16 mouse cellular contexts compared by ENCODE assay signal in the genomic region with DNA sequence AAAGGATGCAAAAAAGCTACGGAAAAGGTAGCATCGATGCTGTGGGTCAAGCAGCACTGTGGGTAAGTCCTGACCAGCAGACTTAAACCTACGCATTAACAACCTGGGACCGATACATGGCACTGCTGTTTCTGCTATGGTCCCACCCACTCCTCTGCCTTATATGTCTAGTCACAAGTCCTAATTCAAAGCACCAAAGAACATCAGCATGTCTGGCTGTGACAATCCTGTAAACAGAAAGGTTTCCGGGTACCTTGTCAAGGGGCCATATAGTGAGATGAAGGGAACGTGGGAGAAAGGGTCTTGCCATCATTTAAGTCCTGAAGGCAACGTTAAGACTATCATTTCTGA.
DNase-seq lines count a peak whose midpoint lies in the region; ATAC-seq and TF ChIP-seq lines count a peak whose summit lies in the region.
"Had no signal": no experiment of that assay in that cellular context is flagged by ENCODE, and none has a peak within 500 bp of the region (broad histone marks: within the 10 kb centered on the region; RNA-seq: fewer than 3 reads in every experiment).

No protein-coding gene starts in this region.

- ATAC-seq in forebrain, embryonic 13.5 days: no peak
- ATAC-seq in forebrain, postnatal 0 days: no peak
- no peak for ATAC-seq in lung, embryonic 14.5 days (ENCODE audit: insufficient read depth)
- no peak for ATAC-seq in intestine, postnatal 0 days
- ATAC-seq: liver, embryonic 12.5 days had no signal

- no peak for DNase-seq in forebrain, postnatal 0 days
- DNase-seq in lung, embryonic 14.5 days: no peak
- no peak for DNase-seq in lung, postnatal 25 days (ENCODE audit: low spot score)
- no peak for DNase-seq in frontal cortex, postnatal 14 days (ENCODE audit: low spot score in 2 of 2)
- no peak for DNase-seq in urinary bladder, postnatal 14 days (ENCODE audit: low spot score)
- DNase-seq: adrenal gland, adult 8-10 months; cerebellum, postnatal 10 days; gastrocnemius, adult 2 months; layer of hippocampus, postnatal 36 days; thymus, postnatal 25 days had no signal

- no peak overlapping the region for H3K9ac ChIP-seq in forebrain, embryonic 13.5 days
- H3K9ac ChIP-seq in forebrain, postnatal 0 days: no peak overlapping the region
- no peak overlapping the region for H3K9ac ChIP-seq in lung, embryonic 14.5 days
- H3K9ac ChIP-seq in intestine, postnatal 0 days (ENCODE audit: low read depth, low read length): no peak overlapping the region
- H3K9ac ChIP-seq: heart, embryonic 12.5 days; liver, embryonic 12.5 days had no signal

- peaks cover 8% of the 10 kb centered on the region; the same call in 1 of the 2 replicates for H3K36me3 ChIP-seq in forebrain, embryonic 13.5 days (ENCODE audit: poor library complexity, severe bottlenecking)
- H3K36me3 ChIP-seq in forebrain, postnatal 0 days (ENCODE audit: insufficient read depth): peaks cover 29% of the 10 kb centered on the region
- H3K36me3 ChIP-seq in lung, embryonic 14.5 days (ENCODE audit: insufficient read depth): peaks cover 23% of the 10 kb centered on the region
- H3K36me3 ChIP-seq in intestine, postnatal 0 days (ENCODE audit: control insufficient read depth, insufficient read depth): peaks cover 4% of the 10 kb centered on the region; the same call in 1 of the 2 replicates
- H3K36me3 ChIP-seq: liver, embryonic 12.5 days had no signal

- WGBS in forebrain, embryonic 13.5 days: 88% methylated on average over 7 of the region's 7 CpGs
- WGBS in forebrain, postnatal 0 days: 92% methylated on average over 7 of the region's 7 CpGs
- WGBS in lung, embryonic 14.5 days: 60% methylated on average over 7 of the region's 7 CpGs
- 78% methylated on average over 7 of the region's 7 CpGs for WGBS in intestine, postnatal 0 days
- WGBS in olfactory bulb, adult 2 months: 75% methylated on average over 7 of the region's 7 CpGs

- H3K9me3 ChIP-seq in forebrain, embryonic 13.5 days (replicated peaks): no peaks in the 10 kb centered on the region
- H3K9me3 ChIP-seq in forebrain, postnatal 0 days (ENCODE audit: low read length): no peaks in the 10 kb centered on the region
- no peaks in the 10 kb centered on the region for H3K9me3 ChIP-seq in lung, embryonic 14.5 days (ENCODE audit: low read depth, low read length)
- no peaks in the 10 kb centered on the region for H3K9me3 ChIP-seq in intestine, postnatal 0 days (ENCODE audit: control insufficient read depth)
- H3K9me3 ChIP-seq: heart, embryonic 12.5 days; liver, embryonic 12.5 days had no signal

- no peak for TF ChIP-seq POLR2A in olfactory bulb, adult 2 months (IDR thresholded peaks at IDR 0.05; ENCODE audit: insufficient read depth, low read depth, low read length)

- no peak overlapping the region for H3K4me2 ChIP-seq in forebrain, embryonic 13.5 days
- H3K4me2 ChIP-seq in forebrain, postnatal 0 days (ENCODE audit: low read depth): no peak overlapping the region
- no peak overlapping the region for H3K4me2 ChIP-seq in lung, embryonic 14.5 days
- no peak overlapping the region for H3K4me2 ChIP-seq in intestine, postnatal 0 days (replicated peaks; ENCODE audit: low read depth)
- H3K4me2 ChIP-seq: heart, embryonic 12.5 days; liver, embryonic 12.5 days had no signal

- no peaks in the 10 kb centered on the region for H3K27me3 ChIP-seq in forebrain, embryonic 13.5 days
- H3K27me3 ChIP-seq in forebrain, postnatal 0 days (ENCODE audit: insufficient read depth, low read length): no peaks in the 10 kb centered on the region
- no peaks in the 10 kb centered on the region for H3K27me3 ChIP-seq in lung, embryonic 14.5 days (ENCODE audit: insufficient read depth, low read length)
- no peaks in the 10 kb centered on the region for H3K27me3 ChIP-seq in intestine, postnatal 0 days (replicated peaks; ENCODE audit: control insufficient read depth, insufficient read depth, low read length)
- H3K27me3 ChIP-seq: heart, embryonic 12.5 days; liver, embryonic 12.5 days; megakaryocyte, embryonic 14.5 days had no signal

- no peak for TF ChIP-seq CTCF in forebrain, postnatal 0 days (IDR thresholded peaks at IDR 0.05; ENCODE audit: low read depth)
- TF ChIP-seq CTCF in lung, embryonic 14.5 days (IDR thresholded peaks at IDR 0.05; ENCODE audit: low read depth): no peak
- TF ChIP-seq CTCF in intestine, postnatal 0 days (IDR thresholded peaks at IDR 0.05; ENCODE audit: low read depth): no peak
- TF ChIP-seq CTCF in olfactory bulb, adult 2 months (IDR thresholded peaks at IDR 0.05; ENCODE audit: insufficient read depth, low read depth, low read length): no peak

- 0 out of 2 replicates have a peak overlapping the region, but pooled peaks have one; percentile 4 for H3K27ac ChIP-seq in forebrain, embryonic 13.5 days
- H3K27ac ChIP-seq in forebrain, postnatal 0 days (ENCODE audit: low read depth, low read length): no peak overlapping the region
- H3K27ac ChIP-seq in lung, embryonic 14.5 days (ENCODE audit: low read depth): peak overlapping the region; percentile 92
- 0 out of 2 replicates have a peak overlapping the region, but pooled peaks have one; percentile 46 for H3K27ac ChIP-seq in intestine, postnatal 0 days (ENCODE audit: low read depth, low read length)
- peak overlapping the region; percentile 39; the same call in 1 of the 2 replicates for H3K27ac ChIP-seq in olfactory bulb, adult 2 months (ENCODE audit: insufficient read depth, low read depth, low read length)
- H3K27ac ChIP-seq: gastrocnemius, adult 2 months; liver, embryonic 12.5 days had no signal

- peaks cover 20% of the 10 kb centered on the region for H3K4me1 ChIP-seq in forebrain, embryonic 13.5 days
- peaks cover 5% of the 10 kb centered on the region; the same call in 1 of the 2 replicates for H3K4me1 ChIP-seq in forebrain, postnatal 0 days (ENCODE audit: insufficient read depth)
- peaks cover 11% of the 10 kb centered on the region; the same call in 1 of the 2 replicates for H3K4me1 ChIP-seq in lung, embryonic 14.5 days (ENCODE audit: insufficient read depth)
- no peaks in the 10 kb centered on the region for H3K4me1 ChIP-seq in intestine, postnatal 0 days (replicated peaks; ENCODE audit: control insufficient read depth, insufficient read depth, low read length)
- H3K4me1 ChIP-seq in olfactory bulb, adult 2 months (ENCODE audit: control insufficient read depth, insufficient read depth, low read length): peaks cover 19% of the 10 kb centered on the region
- H3K4me1 ChIP-seq: liver, embryonic 12.5 days; megakaryocyte, embryonic 14.5 days had no signal

- no peak overlapping the region for H3K4me3 ChIP-seq in forebrain, embryonic 13.5 days
- H3K4me3 ChIP-seq in forebrain, postnatal 0 days (ENCODE audit: low read depth, low read length): no peak overlapping the region
- no peak overlapping the region for H3K4me3 ChIP-seq in lung, embryonic 14.5 days (ENCODE audit: low read depth, low read length)
- no peak overlapping the region for H3K4me3 ChIP-seq in intestine, postnatal 0 days (ENCODE audit: low read depth, low read length)
- H3K4me3 ChIP-seq in olfactory bulb, adult 2 months (ENCODE audit: insufficient read depth, low read depth, low read length): no peak overlapping the region
- H3K4me3 ChIP-seq: gastrocnemius, adult 2 months; heart, embryonic 12.5 days; liver, embryonic 12.5 days; megakaryocyte, embryonic 14.5 days had no signal
